ENCODE assay signal across 7 mouse cellular contexts in the genomic region with DNA sequence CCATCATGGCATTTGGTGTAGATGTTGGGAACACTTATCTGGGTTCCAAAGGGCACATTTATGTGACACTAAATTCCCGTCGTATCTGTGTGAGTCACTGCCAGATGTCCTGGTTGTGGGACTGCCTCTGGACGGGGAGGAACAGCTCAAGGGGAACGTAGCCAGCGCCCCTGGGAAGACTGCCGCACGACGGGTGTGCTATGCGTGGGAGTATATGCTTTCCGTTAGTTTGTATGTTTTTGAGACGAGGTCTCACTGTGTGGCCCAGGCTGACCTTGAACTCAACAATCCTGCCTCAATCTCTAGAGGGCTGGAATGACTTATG. TPM values are rescaled to one million over a fixed set of nuclear protein-coding genes. Genes with fewer than 3 reads are reported as not detected.
A peak's percentile ranks its signal among the peaks of the same experiment; 100 is the strongest.
DNase-seq lines count a peak whose midpoint lies in the region; ATAC-seq lines count a peak whose summit lies in the region.

No protein-coding gene starts in this region.

- H3K36me3 ChIP-seq in kidney, embryonic 15.5 days = no peaks in the 10 kb centered on the region
- no peaks in the 10 kb centered on the region for H3K36me3 ChIP-seq in neural tube, embryonic 13.5 days

- H3K27me3 ChIP-seq in kidney, embryonic 15.5 days = no peaks in the 10 kb centered on the region
- no peaks in the 10 kb centered on the region for H3K27me3 ChIP-seq in neural tube, embryonic 13.5 days

- H3K4me3 ChIP-seq in kidney, embryonic 15.5 days (replicated peaks) = no peak overlapping the region
- H3K4me3 ChIP-seq in neural tube, embryonic 13.5 days = no peak overlapping the region

- WGBS in kidney, embryonic 15.5 days = 42% methylated on average over 11 of the region's 11 CpGs
- WGBS in neural tube, embryonic 13.5 days = 81% methylated on average over 11 of the region's 11 CpGs

- H3K27ac ChIP-seq in kidney, embryonic 15.5 days = no peak overlapping the region
- peak overlapping the region; percentile 81 for H3K27ac ChIP-seq in neural tube, embryonic 13.5 days (replicated peaks)

- intact Hi-C loops in heart, postnatal 10 days (cut with DNase I) = no loop called here

- H3K4me1 ChIP-seq in kidney, embryonic 15.5 days = peaks cover 21% of the 10 kb centered on the region
- H3K4me1 ChIP-seq in neural tube, embryonic 13.5 days (replicated peaks) = peaks cover 13% of the 10 kb centered on the region; the same call in 1 of the 2 replicates

- peak overlapping the region; percentile 44 for H3K4me2 ChIP-seq in kidney, embryonic 15.5 days
- H3K4me2 ChIP-seq in neural tube, embryonic 13.5 days = no peak overlapping the region

- no peak overlapping the region for H3K9ac ChIP-seq in kidney, embryonic 15.5 days
- no peak overlapping the region for H3K9ac ChIP-seq in neural tube, embryonic 13.5 days

- no peak for DNase-seq in kidney, adult 11 months
- peak; percentile 69 for DNase-seq in MN1 (ENCODE audit: low spot score)
- DNase-seq in heart, postnatal 10 days = peak; percentile 24 to 27
- DNase-seq in lung, postnatal 25 days (ENCODE audit: low spot score) = no peak

- ATAC-seq in kidney, embryonic 15.5 days (replicated peaks; ENCODE audit: low FRiP score) = 0 out of 2 replicates have a peak, but pooled peaks have one; percentile 30
- peak; percentile 51; the same call in 1 of the 2 replicates for ATAC-seq in neural tube, embryonic 13.5 days (ENCODE audit: low read depth)
- no peak for ATAC-seq in granulocyte monocyte progenitor cell, adult 5-6 weeks (replicated peaks; ENCODE audit: poor library complexity, severe bottlenecking)

- H3K9me3 ChIP-seq in kidney, embryonic 15.5 days (replicated peaks) = no peaks in the 10 kb centered on the region
- H3K9me3 ChIP-seq in neural tube, embryonic 13.5 days = no peaks in the 10 kb centered on the region

RNA-seq across cellular contexts. Expression of a gene that starts 8.2 kb away (rescaled TPM):
- 144 and 153 TPM in 2 replicates for polyA plus RNA-seq in kidney, embryonic 15.5 days (2015; fragmentation: Nextera tagmentation; extraction: Ambion mirVana)
- total RNA-seq in heart, postnatal 10 days (2021) = 1 to 10 TPM; 7.6 to 8.4 TPM
- polyA plus RNA-seq in neural tube, embryonic 13.5 days (2015; fragmentation: Nextera tagmentation; extraction: Ambion mirVana) = 29.3 and 38.7 TPM in 2 replicates
- total RNA-seq in granulocyte monocyte progenitor cell, adult 5-6 weeks (2014; fragmentation: Nextera tagmentation) = 7.9 and 18.7 TPM in 2 replicates
- 6.1 and 7.7 TPM in 2 replicates for total RNA-seq in granulocyte monocyte progenitor cell, adult 5-6 weeks (2017)

Comparison
In these comparisons a context has a peak if more than half of its experiments do, and no peak if none do; other contexts are left out.
1. DNase-seq: peak in MN1 (single experiment) and heart, postnatal 10 days (2 of 2); none in kidney, adult 11 months (single experiment) and lung, postnatal 25 days (single experiment).